Mouse (Mus musculus): Measurements from ENCODE around the gene Klc3. TPM values are rescaled to one million over a fixed set of nuclear protein-coding genes. Genes with fewer than 3 reads are reported as not detected.

Gene Klc3
- 1.8 and 4.2 TPM in 2 replicates for polyA plus RNA-seq (2012; ENCODE audit: low replicate concordance)

GRCm38 (mm10) chr7:19403731-19404296 is at the start of gene Klc3:
Gene Klc3 (minus strand): TSS chr7:19404104.

GRCm38 (mm10) chr7:19404476-19404875 is 572 bp upstream of the Klc3 start, which contains the start of gene Ckm:
Gene Ckm (plus strand): TSS chr7:19404776.

DNA sequence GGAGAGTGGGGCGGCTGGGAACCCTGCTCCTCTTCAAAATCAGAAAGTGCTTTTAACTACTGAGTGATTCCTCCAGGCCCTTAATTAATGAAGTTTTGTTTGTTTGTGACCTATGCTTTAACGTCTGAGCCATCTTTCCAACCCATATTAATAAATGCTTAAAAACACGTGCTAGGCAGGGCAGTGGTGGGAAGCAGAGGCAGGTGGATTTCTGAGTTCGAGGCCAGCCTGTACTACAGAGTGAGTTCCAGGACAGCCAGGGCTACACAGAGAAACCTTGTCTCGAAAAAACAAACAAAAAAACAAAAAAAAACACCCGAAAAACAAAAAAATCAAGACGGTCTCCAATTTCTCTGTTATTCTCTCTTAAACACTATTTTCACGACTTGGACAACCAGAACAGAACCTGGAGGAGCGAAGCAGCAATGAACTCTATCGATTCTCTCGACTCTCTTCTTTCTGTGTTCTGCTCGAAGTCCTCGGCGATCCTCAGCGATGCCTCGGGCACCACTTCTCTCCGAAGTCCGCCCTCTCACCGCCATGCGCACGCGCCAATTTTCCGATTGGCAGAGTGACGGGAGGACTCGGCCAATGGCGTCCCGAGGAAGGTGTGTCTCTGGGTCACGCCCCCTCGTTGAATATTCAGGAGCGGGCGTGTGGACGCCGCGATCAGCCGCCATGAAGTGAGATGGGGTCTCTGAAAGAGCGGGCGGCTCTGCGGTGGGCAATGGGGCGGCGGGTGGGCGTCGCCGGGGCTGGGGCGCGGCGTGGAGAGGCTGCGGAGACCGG is 22.3 kb downstream of the Klc3 start, which contains the start of gene Ercc2:
Gene Ercc2, plus strand, starts transcription at position 634 of the 789 bp plus-strand sequence.

GRCm38 (mm10) chr7:19359299-19359891 is 44.5 kb downstream of the Klc3 start, which contains the start of the genes Cd3eap and Ppp1r13l:
Gene Cd3eap (minus strand): TSS chr7:19359483.
Gene Ppp1r13l (plus strand): TSS chr7:19359749.

Other genes with a start within 250 kb of the Klc3 start
- gene Gipr, start 238.0 kb downstream of the Klc3 start, polyA plus RNA-seq (2012; ENCODE audit: low replicate concordance), result 0.07 TPM in 1 of 2 replicates, not detected in the other
- 6.5 and 12.1 TPM in 2 replicates for gene Eml2, start 227.7 kb downstream of the Klc3 start, polyA plus RNA-seq (2012; ENCODE audit: low replicate concordance)
- 0.88 and 1.3 TPM in 2 replicates for gene Gpr4, start 191.6 kb downstream of the Klc3 start, polyA plus RNA-seq (2012; ENCODE audit: low replicate concordance)
- gene Opa3, start 175.8 kb downstream of the Klc3 start, polyA plus RNA-seq (2012; ENCODE audit: low replicate concordance), result 10.7 and 15.7 TPM in 2 replicates
- 240 and 739 TPM in 2 replicates for gene Vasp, start 132.3 kb downstream of the Klc3 start, polyA plus RNA-seq (2012; ENCODE audit: low replicate concordance)
- gene Ppm1n, start 124.0 kb downstream of the Klc3 start, polyA plus RNA-seq (2012; ENCODE audit: low replicate concordance), result 0.62 and 1.2 TPM in 2 replicates
- gene Rtn2, start 121.5 kb downstream of the Klc3 start, polyA plus RNA-seq (2012; ENCODE audit: low replicate concordance), result 0.57 and 1.1 TPM in 2 replicates
- 1.1 and 5.9 TPM in 2 replicates for gene Fosb, start 94.1 kb downstream of the Klc3 start, polyA plus RNA-seq (2012; ENCODE audit: low replicate concordance)
- gene Ercc1, start 59.3 kb downstream of the Klc3 start, polyA plus RNA-seq (2012; ENCODE audit: low replicate concordance), result 21.3 and 28.9 TPM in 2 replicates
- gene Cd3eap, start 44.6 kb downstream of the Klc3 start, polyA plus RNA-seq (2012; ENCODE audit: low replicate concordance), result 35.9 and 52.0 TPM in 2 replicates
- 19.1 and 23.9 TPM in 2 replicates for gene Ppp1r13l, start 44.4 kb downstream of the Klc3 start, polyA plus RNA-seq (2012; ENCODE audit: low replicate concordance)
- gene Ercc2, start 22.1 kb downstream of the Klc3 start, polyA plus RNA-seq (2012; ENCODE audit: low replicate concordance), result 43.1 and 62.1 TPM in 2 replicates
- 0.33 and 0.72 TPM in 2 replicates for gene Ckm, start 672 bp upstream of the Klc3 start, polyA plus RNA-seq (2012; ENCODE audit: low replicate concordance)
- 18.3 and 53.5 TPM in 2 replicates for gene Mark4, start 54.7 kb upstream of the Klc3 start, polyA plus RNA-seq (2012; ENCODE audit: low replicate concordance)
- 0.96 and 3.4 TPM in 2 replicates for gene Exoc3l2, start 59.2 kb upstream of the Klc3 start, polyA plus RNA-seq (2012; ENCODE audit: low replicate concordance)
- gene Bloc1s3, start 104.3 kb upstream of the Klc3 start, polyA plus RNA-seq (2012; ENCODE audit: low replicate concordance), result 5.1 and 6.1 TPM in 2 replicates
- 53.1 and 54.0 TPM in 2 replicates for gene Trappc6a, start 104.3 kb upstream of the Klc3 start, polyA plus RNA-seq (2012; ENCODE audit: low replicate concordance)
- 0.13 and 0.14 TPM in 2 replicates for gene Nkpd1, start 113.7 kb upstream of the Klc3 start, polyA plus RNA-seq (2012; ENCODE audit: low replicate concordance)
- 143 and 152 TPM in 2 replicates for gene Ppp1r37, start 159.0 kb upstream of the Klc3 start, polyA plus RNA-seq (2012; ENCODE audit: low replicate concordance)
- gene Zfp296, start 173.2 kb upstream of the Klc3 start, polyA plus RNA-seq (2012; ENCODE audit: low replicate concordance), result 10.0 and 11.1 TPM in 2 replicates
- gene Gemin7, start 173.5 kb upstream of the Klc3 start, polyA plus RNA-seq (2012; ENCODE audit: low replicate concordance), result 22.7 and 43.0 TPM in 2 replicates
- gene Clasrp, start 200.4 kb upstream of the Klc3 start, polyA plus RNA-seq (2012; ENCODE audit: low replicate concordance), result 117 and 363 TPM in 2 replicates
- gene Relb, start 225.3 kb upstream of the Klc3 start, polyA plus RNA-seq (2012; ENCODE audit: low replicate concordance), result 13.7 and 26.5 TPM in 2 replicates

Measured in leukemia stem cell, adult 10-12 weeks (primary cell).